Mouse (Mus musculus): ENCODE measurements around the gene Tmem143. TPM values are rescaled to one million over a fixed set of nuclear protein-coding genes. Genes with fewer than 3 reads are reported as not detected.
A peak's percentile ranks its signal among the peaks of the same experiment; 100 is the strongest.
"Not testable (repeated sequence)": the region's sequence is repeated elsewhere in the genome, so short reads cannot be mapped to it uniquely, and the experiment has no call there.

The Tmem143 gene
- total RNA-seq, 2 experiments from 2014 or later = 23.9 TPM

GRCm38 (mm10) chr7:45881011-45881410 is 15.7 kb upstream of the Tmem143 start:
- no peak for DNase-seq (ENCODE audit: low spot score in 2 of 2)

- DNase-seq (ENCODE audit: low spot score in 2 of 2) = no peak
Measured at GRCm38 (mm10) chr7:45887246-45887645, 9.5 kb upstream of the Tmem143 start.

DNA sequence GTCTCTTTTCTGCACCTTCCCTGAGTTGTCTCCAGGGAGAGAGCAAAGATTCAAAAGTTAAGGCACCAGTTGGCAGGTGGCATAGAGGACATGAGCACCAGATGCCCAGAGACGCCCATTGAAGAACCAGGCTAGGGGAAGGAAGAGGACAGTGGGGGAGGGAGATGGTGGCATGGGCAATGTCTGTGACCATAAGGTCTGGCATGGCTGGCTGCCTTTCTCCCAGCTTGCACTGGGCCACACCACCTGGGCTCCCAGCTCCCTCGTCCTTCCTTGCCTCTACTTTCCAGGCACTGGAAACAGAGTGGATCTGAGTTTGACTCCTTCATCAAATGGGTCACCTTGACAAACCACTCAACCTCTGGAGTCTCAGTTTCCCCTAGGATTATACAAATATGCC is 4.1 kb upstream of the Tmem143 start:
- no peak for DNase-seq (ENCODE audit: low spot score in 2 of 2)

GRCm38 (mm10) chr7:45895931-45896516 is 717 bp upstream of the Tmem143 start:
- no peak for DNase-seq (ENCODE audit: low spot score in 2 of 2)

GRCm38 (mm10) chr7:45897258-45897757 is 567 bp downstream of the Tmem143 start:
- DNase-seq (ENCODE audit: low spot score in 2 of 2) = peak; percentile 52 to 64

GRCm38 (mm10) chr7:45898125-45898524 is 1.4 kb downstream of the Tmem143 start:
- not testable (repeated sequence) for DNase-seq (ENCODE audit: low spot score in 2 of 2)

DNA sequence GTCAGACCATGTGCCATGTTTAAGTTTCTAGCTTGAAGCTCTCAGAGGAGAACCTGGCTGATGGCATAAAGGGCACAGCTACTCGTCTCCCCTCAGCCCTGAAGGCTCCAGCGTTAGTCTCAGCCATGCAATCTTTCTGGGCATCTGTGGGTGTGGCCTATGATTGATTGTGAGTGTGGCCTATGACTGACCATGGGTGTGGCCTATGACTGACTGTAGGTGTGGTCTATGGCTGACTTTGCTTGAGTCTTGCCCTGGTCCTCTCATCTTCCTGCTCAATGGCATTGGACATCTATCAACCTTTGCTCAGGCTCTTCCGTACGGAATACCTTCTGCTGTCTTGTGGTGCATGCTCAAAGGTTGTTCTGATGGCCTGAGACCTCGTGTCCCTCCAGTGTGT is 4.8 kb downstream of the Tmem143 start:
- no peak for DNase-seq (ENCODE audit: low spot score in 2 of 2)

GRCm38 (mm10) chr7:45902481-45903002 is 5.8 kb downstream of the Tmem143 start:
- no peak for DNase-seq (ENCODE audit: low spot score in 2 of 2)

DNA sequence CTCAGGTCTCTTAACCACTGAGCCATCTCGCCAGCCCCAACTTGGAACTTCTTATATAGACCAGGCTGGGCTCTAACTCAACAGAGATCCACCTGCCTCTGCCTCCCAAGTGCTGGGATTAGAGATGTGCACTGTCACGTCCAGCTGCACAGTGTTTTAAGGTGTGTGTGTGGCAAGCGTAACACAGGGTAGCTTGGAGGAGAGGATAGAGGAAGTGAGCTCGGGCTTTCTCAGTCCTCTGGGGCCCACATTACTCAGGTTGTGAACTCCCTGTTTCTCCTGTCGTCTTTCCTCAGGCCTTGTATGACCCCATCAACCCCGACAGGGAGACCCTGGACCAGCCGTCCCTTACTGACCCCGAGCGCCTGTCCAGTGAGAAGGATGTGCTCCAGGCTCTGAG is 9.9 kb downstream of the Tmem143 start:
- no peak for DNase-seq (ENCODE audit: low spot score in 2 of 2)

DNA sequence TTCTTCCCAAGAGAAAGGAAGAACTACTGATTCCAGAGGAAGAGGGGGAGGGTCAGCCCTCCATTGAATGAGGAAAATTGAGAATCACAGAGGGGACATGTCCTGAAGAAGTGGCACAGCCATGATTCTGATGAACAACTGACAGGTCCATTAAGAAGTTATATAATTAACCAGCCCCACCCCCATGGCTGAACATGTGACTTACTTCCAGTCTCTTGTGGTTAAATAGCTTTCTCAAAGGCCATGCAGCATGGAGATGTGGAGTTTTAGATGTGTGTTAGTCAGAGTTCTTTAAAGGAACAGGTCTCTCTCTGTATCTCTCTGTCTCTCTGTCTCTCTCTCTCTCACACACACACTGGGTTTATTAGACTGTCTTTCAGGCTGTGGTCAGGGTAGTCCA is 11.6 kb downstream of the Tmem143 start:
- DNase-seq (ENCODE audit: low spot score in 2 of 2) = no peak

DNA sequence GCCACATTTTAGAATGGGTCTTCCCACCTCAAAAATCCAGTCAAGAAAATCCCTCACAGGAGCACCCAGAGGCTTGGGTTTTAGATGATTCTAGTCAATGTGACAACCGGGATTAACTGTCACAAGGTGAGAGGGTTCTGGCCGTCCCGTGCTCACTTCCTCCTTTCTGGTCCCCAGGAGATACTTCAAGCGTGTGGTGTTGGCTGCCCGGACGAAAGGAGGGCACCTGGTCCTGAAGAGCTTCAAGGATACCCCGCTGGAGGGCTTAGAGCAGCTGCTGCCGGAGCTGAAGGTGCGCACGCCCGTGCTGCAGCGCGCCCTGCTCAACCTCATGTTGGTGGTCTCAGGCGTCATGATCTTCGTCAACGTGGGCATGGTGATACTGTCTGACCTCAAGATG is 12.4 kb downstream of the Tmem143 start:
- DNase-seq (ENCODE audit: low spot score in 2 of 2) = no peak

DNA sequence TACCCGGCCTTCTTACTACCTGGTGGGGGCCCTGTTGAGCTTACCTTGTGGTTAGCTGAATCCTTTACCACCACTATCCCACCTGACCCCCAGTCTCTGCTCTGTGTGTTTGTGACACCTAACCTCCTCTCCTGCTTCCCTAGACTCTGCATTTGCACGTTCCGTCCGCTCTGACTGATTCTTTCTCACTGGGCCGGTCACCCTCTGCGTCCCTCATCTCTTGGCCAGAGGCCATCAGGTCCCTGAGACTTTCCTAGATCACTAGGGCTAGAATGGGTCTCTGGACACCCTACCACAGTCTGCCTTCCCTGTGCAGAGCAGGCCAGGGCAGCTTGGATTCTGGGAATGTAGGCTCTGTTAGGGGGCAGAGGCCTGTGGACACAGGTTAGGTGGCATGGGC is 17.3 kb downstream of the Tmem143 start:
- no peak for DNase-seq (ENCODE audit: low spot score in 2 of 2)

GRCm38 (mm10) chr7:45915011-45915410 is 18.3 kb downstream of the Tmem143 start:
- no peak for DNase-seq (ENCODE audit: low spot score in 2 of 2)

DNA sequence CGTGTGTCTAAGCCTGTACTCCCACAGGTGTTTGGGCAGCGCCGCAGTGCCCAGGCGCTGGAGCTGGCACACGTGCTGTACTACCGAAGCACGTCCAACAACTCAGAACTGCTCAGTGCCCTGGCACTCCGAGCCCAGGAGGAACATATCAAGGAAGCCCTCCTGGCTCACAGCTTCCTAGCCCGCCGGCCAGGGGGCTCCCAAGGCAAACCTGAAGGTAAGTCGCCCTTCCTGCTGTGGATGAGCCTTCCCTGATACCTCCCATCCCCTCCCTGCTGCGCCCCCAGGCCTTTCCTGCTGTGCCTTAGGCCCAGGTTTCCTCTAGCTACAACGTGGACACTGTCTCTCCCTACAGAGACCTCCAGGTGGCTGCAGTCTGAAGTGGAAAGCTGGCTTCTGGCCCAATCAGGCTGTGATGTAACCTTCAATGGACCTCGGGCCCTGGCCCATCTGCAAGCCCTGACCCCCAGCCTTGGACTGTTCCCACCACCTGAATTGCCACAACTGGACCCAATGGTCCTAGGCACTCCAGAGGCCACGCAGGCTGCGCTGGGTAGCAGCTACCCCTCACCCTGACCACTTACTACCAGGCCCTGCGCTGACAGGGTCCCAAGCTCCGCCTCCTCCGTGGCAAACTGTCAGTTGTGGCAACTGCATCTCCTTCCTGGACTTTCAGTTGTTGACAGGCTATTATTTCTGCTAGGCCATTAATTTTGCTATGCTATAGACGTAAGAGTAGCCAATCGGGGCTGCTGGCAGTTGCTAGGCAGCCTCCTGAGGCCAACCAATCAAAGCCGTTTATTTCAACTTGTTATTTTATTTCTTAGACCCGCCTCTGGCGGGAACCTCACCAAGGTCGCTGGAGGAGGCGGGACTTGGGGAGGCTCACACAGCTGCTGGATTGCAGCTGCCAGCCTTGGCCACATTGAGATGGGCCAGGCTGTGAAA is 19.6 kb downstream of the Tmem143 start:
- peak; percentile 65 to 66 for DNase-seq (ENCODE audit: low spot score in 2 of 2)

GRCm38 (mm10) chr7:45917004-45917704 is 20.4 kb downstream of the Tmem143 start:
- no peak for DNase-seq (ENCODE audit: low spot score in 2 of 2)

GRCm38 (mm10) chr7:45917926-45918325 is 21.2 kb downstream of the Tmem143 start:
- DNase-seq (ENCODE audit: low spot score in 2 of 2) = no peak

- no peak for DNase-seq (ENCODE audit: low spot score in 2 of 2)
Measured at GRCm38 (mm10) chr7:45919083-45919671, 22.4 kb downstream of the Tmem143 start.

DNA sequence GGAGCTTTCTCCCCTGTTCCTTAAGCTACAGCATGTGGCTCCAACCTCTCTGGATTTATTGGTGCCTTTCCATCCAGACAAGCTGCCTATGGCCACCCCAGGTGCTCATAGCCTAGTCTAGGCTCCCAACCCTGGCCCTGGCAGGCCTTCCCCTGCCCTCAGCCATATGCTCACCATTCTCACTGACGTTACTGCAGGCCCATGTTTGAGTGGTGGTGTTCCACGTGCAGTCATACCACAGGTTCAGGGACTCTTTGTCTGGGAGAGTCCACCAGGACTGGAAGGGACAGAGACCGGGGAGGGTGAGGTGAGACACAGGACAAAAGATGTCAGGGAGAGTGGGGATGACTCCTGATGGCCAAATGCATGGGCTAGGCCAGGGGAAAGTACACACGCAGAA is 23.0 kb downstream of the Tmem143 start:
- DNase-seq (ENCODE audit: low spot score in 2 of 2) = no peak

DNA sequence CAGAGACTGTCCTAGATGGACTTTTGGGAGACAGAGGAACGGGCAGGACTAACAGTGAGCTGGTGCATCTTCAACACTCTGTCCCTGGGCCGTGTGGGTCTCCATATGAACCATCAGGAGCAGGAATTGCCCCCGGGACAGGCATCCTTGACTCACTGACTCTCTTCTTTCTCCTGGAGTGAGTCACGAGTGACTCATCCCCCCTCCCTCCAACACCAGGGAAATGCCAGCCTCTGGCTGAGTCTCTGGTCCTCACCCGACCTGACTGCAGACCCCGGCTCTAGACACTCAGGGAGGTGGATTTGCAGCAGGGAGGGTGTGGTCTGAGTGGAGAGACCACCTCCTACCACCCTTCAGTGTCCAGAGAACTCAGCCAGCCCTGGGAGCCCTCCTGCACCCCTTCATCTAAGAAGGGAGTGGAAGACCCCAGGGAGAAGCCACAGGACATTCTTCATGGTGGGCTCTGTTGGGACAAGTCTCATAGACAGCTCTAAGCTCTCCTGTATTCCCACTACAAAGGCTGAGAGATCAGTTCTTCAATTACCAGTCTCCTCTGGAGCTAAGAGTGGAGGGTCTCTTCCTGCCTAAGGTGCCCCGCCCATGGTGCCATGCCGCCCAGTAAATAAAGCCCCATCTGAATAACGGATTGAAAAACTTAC is 24.0 kb downstream of the Tmem143 start:
- DNase-seq (ENCODE audit: low spot score in 2 of 2) = no peak

GRCm38 (mm10) chr7:45921242-45921621 is 24.5 kb downstream of the Tmem143 start, which contains the start of gene Emp3:
TSS of gene Emp3 (minus strand) at chr7:45921404.
- no peak for DNase-seq (ENCODE audit: low spot score in 2 of 2)

All from layer of hippocampus, postnatal 10 days (tissue).